Mouse (Mus musculus) kidney, embryonic 16.5 days (tissue): ENCODE results near the gene Fam227b. TPM values are rescaled to one million over a fixed set of nuclear protein-coding genes. Genes with fewer than 3 reads are reported as not detected.

Source experiments
- ATAC-seq: fragments of 200-750 bp; cut with Nextera tagmentation; 2 replicates; pipeline ENCODE4 v1.8.0; 2017; ENCODE audit warnings: moderate TSS enrichment; ENCODE audit not compliant: low FRiP score, low TSS enrichment
- H3K27ac ChIP-seq: fragments of 300-500 bp; sonication (generic); 2 replicates; pipeline ENCODE4 v1.5.1; 2014; ENCODE audit warnings: low read length
- H3K27me3 ChIP-seq: fragments of 300-500 bp; sonication (generic); 2 replicates; pipeline ENCODE4 v1.6.1; 2014; ENCODE audit warnings: low read length, control low read depth, mixed read lengths; ENCODE audit not compliant: insufficient read depth
- H3K36me3 ChIP-seq: fragments of 300-500 bp; sonication (generic); 2 replicates; pipeline ENCODE4 v1.6.1; 2014; ENCODE audit warnings: low read length, control low read depth, mixed read lengths; ENCODE audit not compliant: insufficient read depth
- H3K4me1 ChIP-seq: fragments of 300-500 bp; sonication (generic); 2 replicates; pipeline ENCODE4 v1.6.1; 2014; ENCODE audit warnings: low read length, control low read depth, mixed read lengths; ENCODE audit not compliant: insufficient read depth
- H3K4me2 ChIP-seq: fragments of 300-500 bp; sonication (generic); replicated peaks from 2 replicates; pipeline ENCODE4 v1.6.1; 2014; ENCODE audit warnings: low read depth, low read length
- H3K4me3 ChIP-seq: fragments of 300-500 bp; sonication (generic); 2 replicates; pipeline ENCODE4 v1.5.1; 2014; ENCODE audit warnings: mild to moderate bottlenecking, low read length
- H3K9ac ChIP-seq: fragments of 300-500 bp; sonication (generic); replicated peaks from 2 replicates; pipeline ENCODE4 v1.6.1; 2014; ENCODE audit warnings: low read length
- H3K9me3 ChIP-seq: fragments of 300-500 bp; sonication (generic); 2 replicates; pipeline ENCODE4 v1.6.1; 2016; ENCODE audit warnings: low read length, control low read depth
- WGBS: fragments of 180-500 bp; shearing (Covaris S2); extraction: QIAGEN DNeasy Blood & Tissue Kit; methylation state at CpG from one replicate; pipeline ENCODE4 v1.1.7; 2014; 5-methylcytosine and 5-hydroxymethylcytosine counted together
- polyA plus RNA-seq: library from polyadenylated mRNA; unstranded; fragments of >200 nt; fragmentation: Nextera tagmentation; extraction: Ambion mirVana; gene quantifications from 2 replicates; pipeline ENCODE4 v1.2.1, GENCODE M21; 2015

Gene Fam227b
- polyA plus RNA-seq, 1 experiment from 2014 or later = not detected

- no peak overlapping the region for H3K27ac ChIP-seq
- no peaks in the 10 kb centered on the region for H3K9me3 ChIP-seq
- no peaks in the 10 kb centered on the region for H3K27me3 ChIP-seq
- H3K4me3 ChIP-seq = no peak overlapping the region
- no peak overlapping the region for H3K9ac ChIP-seq
- H3K36me3 ChIP-seq = no peaks in the 10 kb centered on the region
- 72% methylated on average over 12 of the region's 12 CpGs for WGBS
- no peak overlapping the region for H3K4me2 ChIP-seq
- no peaks in the 10 kb centered on the region for H3K4me1 ChIP-seq
- ATAC-seq = no peak
Observed at GRCm38 (mm10) chr2:126014989-126015710, 136.7 kb downstream of the Fam227b start.

DNA sequence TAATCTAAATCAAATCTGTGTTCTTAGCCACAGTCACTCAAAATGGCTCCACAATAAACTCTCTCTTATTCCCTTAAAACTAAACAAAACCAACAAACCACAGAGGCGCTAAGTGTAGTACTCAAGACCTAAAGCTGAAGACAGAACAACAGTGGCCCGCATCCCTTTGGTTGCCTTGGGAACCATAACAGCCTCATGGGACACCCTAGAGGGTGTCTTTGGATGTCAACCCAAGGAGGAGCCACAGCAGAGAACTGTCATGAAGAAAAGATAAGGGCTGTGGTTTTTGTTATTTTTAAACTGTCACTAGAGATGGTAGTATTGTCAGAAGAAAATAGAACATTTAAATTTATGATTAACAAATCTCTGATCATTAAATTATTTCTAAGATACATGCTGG, 145.1 kb downstream of the Fam227b start:
- Histone ChIP-seq H3K4me2 (no peak overlapping the region), H3K4me1 (no peaks in the 10 kb centered on the region)

DNA sequence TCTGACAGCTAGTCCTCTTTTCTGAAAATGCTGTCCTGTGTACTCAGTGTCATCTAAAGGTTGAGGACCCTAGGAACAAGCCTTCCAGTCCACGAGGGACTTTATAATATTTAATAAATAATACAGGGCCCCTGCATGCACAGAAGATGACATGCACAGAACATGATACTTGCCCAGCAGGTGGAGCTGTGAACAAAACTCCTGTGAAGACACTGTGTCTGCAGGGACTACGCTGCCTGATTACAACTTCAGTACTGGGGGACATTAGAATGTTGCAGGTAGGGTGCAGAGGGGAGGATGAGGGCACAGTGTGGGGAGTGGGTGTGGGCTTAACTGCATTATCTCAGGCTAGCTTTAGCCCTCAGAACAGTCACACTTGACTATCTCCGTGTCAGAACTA, 145.7 kb downstream of the Fam227b start:
- peak; percentile 63; the same call in 1 of the 2 replicates for ATAC-seq
- Histone ChIP-seq H3K27me3 (no peaks in the 10 kb centered on the region), H3K9me3 (no peaks in the 10 kb centered on the region), H3K4me2 (no peak overlapping the region), H3K9ac (no peak overlapping the region), H3K36me3 (no peaks in the 10 kb centered on the region), H3K4me3 (no peak overlapping the region), H3K27ac (no peak overlapping the region), H3K4me1 (no peaks in the 10 kb centered on the region)
- 42% methylated on average over 3 of the region's 3 CpGs for WGBS

More for the DNA sequence above, 145.1 kb downstream of the Fam227b start:
- no peak for ATAC-seq
- Histone ChIP-seq H3K4me3 (no peak overlapping the region), H3K9me3 (no peaks in the 10 kb centered on the region), H3K27me3 (no peaks in the 10 kb centered on the region), H3K36me3 (no peaks in the 10 kb centered on the region), H3K27ac (no peak overlapping the region), H3K9ac (no peak overlapping the region)
- WGBS = 84% methylated on average over 2 of the region's 2 CpGs

GRCm38 (mm10) chr2:126002291-126002690, 149.5 kb downstream of the Fam227b start:
- no peak overlapping the region for H3K27ac ChIP-seq
- H3K27me3 ChIP-seq = no peaks in the 10 kb centered on the region
- H3K4me2 ChIP-seq = no peak overlapping the region
- H3K9ac ChIP-seq = no peak overlapping the region
- 72% methylated on average over 5 of the region's 5 CpGs for WGBS
- no peak for ATAC-seq
- no peaks in the 10 kb centered on the region for H3K9me3 ChIP-seq
- no peaks in the 10 kb centered on the region for H3K36me3 ChIP-seq
- H3K4me3 ChIP-seq = no peak overlapping the region
- no peaks in the 10 kb centered on the region for H3K4me1 ChIP-seq

DNA sequence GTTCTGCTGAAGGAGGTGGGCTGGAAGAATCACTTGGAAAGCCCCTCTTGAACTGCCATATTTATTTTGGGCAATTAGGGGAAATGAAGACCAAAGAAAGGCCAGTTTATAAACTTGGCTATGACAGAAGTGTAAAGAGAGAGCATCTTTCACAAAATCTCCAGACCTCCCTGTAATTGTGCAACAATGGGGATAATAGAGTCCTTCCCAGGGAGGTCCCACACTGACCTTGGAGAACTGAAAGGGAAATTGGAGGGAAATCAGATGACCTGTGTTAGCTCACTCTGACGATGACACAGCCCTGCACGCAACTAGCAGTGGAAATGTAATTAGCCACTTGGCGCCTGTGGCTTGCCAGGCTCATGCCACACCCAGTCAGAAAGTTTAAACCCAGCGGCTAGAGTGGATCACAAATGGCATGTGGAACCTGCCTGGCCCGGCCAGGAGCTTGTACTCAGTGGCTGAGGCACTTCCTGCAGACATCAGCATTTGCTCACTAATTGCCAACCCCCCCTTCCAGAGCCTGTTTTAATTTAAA, 175.9 kb downstream of the Fam227b start:
- H3K4me1 ChIP-seq = peaks cover 14% of the 10 kb centered on the region
- H3K9ac ChIP-seq = no peak overlapping the region
- H3K9me3 ChIP-seq = no peaks in the 10 kb centered on the region
- no peak overlapping the region for H3K4me2 ChIP-seq
- no peak overlapping the region for H3K27ac ChIP-seq
- H3K27me3 ChIP-seq = no peaks in the 10 kb centered on the region
- 37% methylated on average over 5 of the region's 5 CpGs for WGBS
- no peak overlapping the region for H3K4me3 ChIP-seq
- ATAC-seq = 0 out of 2 replicates have a peak, but pooled peaks have one; percentile 35
- peaks cover 12% of the 10 kb centered on the region for H3K36me3 ChIP-seq

DNA sequence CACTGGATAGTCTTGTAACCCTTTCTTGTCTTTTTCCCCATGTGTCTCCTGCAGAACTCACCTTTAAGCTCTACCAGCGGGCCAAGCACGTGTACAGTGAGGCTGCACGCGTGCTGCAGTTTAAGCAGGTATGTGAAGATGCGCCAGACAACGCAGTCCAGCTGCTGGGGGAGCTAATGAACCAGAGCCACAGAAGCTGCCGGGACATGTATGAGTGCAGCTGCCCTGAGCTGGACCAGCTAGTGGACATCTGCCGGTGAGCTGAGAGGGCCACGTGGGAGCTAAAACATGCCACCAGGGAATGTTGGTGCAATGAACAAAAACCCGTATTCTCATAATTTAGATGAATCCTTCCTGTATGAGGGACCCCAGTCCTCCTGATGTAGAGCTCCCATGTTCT, 176.6 kb downstream of the Fam227b start:
- ATAC-seq = no peak
- Histone ChIP-seq H3K36me3 (peaks cover 12% of the 10 kb centered on the region), H3K4me3 (no peak overlapping the region), H3K4me1 (peaks cover 14% of the 10 kb centered on the region), H3K27ac (no peak overlapping the region), H3K9me3 (no peaks in the 10 kb centered on the region), H3K4me2 (no peak overlapping the region), H3K27me3 (no peaks in the 10 kb centered on the region), H3K9ac (no peak overlapping the region)
- 96% methylated on average over 10 of the region's 10 CpGs for WGBS

DNA sequence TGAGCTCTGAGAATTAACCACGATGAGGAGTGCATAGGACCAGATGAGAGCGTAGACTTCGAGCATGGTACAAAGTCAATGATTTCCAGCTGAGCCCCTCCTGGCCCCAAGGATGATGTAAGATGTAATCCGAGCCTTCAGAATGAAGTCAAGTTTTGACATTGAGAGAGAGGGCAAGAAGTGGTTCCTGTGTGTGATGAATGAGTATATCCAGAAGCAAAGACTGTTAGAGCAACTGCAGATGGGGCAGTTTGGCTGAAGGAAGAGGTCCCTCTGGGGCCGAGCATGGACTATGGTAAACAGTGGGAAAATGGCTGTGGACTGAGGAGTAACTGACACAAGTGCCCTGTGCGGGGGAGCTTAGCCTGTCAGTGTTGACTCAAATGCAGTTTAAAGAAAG, 178.6 kb downstream of the Fam227b start:
- ATAC-seq = peak; percentile 85
- H3K9me3 ChIP-seq = no peaks in the 10 kb centered on the region
- H3K4me2 ChIP-seq = 0 out of 2 replicates have a peak overlapping the region, but pooled peaks have one; percentile 2
- peaks cover 14% of the 10 kb centered on the region for H3K4me1 ChIP-seq
- 14% methylated on average over 6 of the region's 6 CpGs for WGBS
- H3K4me3 ChIP-seq = no peak overlapping the region
- peak overlapping the region; percentile 50 for H3K27ac ChIP-seq
- no peaks in the 10 kb centered on the region for H3K27me3 ChIP-seq
- H3K36me3 ChIP-seq = 0 out of 2 replicates have a peak, but pooled peaks cover 9% of the 10 kb centered on the region
- 0 out of 2 replicates have a peak overlapping the region, but pooled peaks have one; percentile 16 for H3K9ac ChIP-seq

DNA sequence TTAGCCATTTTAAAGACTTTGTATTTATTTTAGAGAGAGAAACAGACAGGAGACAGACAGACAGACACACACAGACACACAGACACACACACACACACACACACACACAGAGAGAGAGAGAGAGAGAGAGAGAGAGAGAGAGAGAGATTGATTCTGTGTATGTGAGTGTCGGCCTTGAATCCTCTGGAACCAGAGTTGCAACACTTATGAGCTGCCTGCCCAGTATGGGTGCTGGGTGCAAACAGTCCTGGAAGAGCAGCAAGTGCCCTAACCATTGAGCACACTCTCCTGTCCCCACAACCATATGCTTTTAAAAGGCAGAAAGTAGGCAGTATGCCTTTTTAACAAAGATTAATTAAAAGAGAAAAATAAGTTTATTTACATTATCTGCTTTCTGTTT, 183.0 kb downstream of the Fam227b start:
- Histone ChIP-seq H3K9ac (no peak overlapping the region), H3K4me2 (no peak overlapping the region), H3K4me1 (peaks cover 9% of the 10 kb centered on the region), H3K9me3 (no peaks in the 10 kb centered on the region), H3K36me3 (0 out of 2 replicates have a peak, but pooled peaks cover 3% of the 10 kb centered on the region), H3K27me3 (no peaks in the 10 kb centered on the region), H3K4me3 (no peak overlapping the region), H3K27ac (no peak overlapping the region)
- ATAC-seq = no peak
- 94% methylated on average over 1 of the region's 1 CpGs for WGBS

- Histone ChIP-seq H3K9me3 (no peaks in the 10 kb centered on the region), H3K4me3 (no peak overlapping the region), H3K9ac (no peak overlapping the region), H3K27me3 (no peaks in the 10 kb centered on the region), H3K4me2 (no peak overlapping the region), H3K36me3 (peaks cover 14% of the 10 kb centered on the region), H3K4me1 (no peaks in the 10 kb centered on the region), H3K27ac (no peak overlapping the region)
- 93% methylated on average over 2 of the region's 2 CpGs for WGBS
- ATAC-seq = no peak
Observed at GRCm38 (mm10) chr2:125948195-125948594, 203.6 kb downstream of the Fam227b start.

- H3K9ac ChIP-seq = no peak overlapping the region
- no peaks in the 10 kb centered on the region for H3K4me1 ChIP-seq
- H3K4me2 ChIP-seq = no peak overlapping the region
- H3K4me3 ChIP-seq = no peak overlapping the region
- peaks cover 12% of the 10 kb centered on the region for H3K36me3 ChIP-seq
- H3K9me3 ChIP-seq = no peaks in the 10 kb centered on the region; the same call in 1 of the 2 replicates
- 60% methylated on average over 1 of the region's 1 CpGs for WGBS
- no peak for ATAC-seq
- no peak overlapping the region for H3K27ac ChIP-seq
- H3K27me3 ChIP-seq = no peaks in the 10 kb centered on the region
Observed at GRCm38 (mm10) chr2:125943301-125943700, 208.5 kb downstream of the Fam227b start.
